Comparison of ENCODE assay signal across 16 mouse cellular contexts in genomic region chr13:13572060-13572835, GRCm38 (mm10). TPM values are rescaled to one million over a fixed set of nuclear protein-coding genes. Genes with fewer than 3 reads are reported as not detected.
DNase-seq lines count a peak whose midpoint lies in the region; ATAC-seq and TF ChIP-seq lines count a peak whose summit lies in the region.
"Had no signal": no experiment of that assay in that cellular context is flagged by ENCODE, and none has a peak within 500 bp of the region (broad histone marks: within the 10 kb centered on the region; RNA-seq: fewer than 3 reads in every experiment).

No protein-coding gene starts in this region.

- H3K4me2 ChIP-seq in liver, postnatal 0 days (ENCODE audit: low read depth, low read length), result no peak overlapping the region
- H3K4me2 ChIP-seq: embryonic facial prominence, embryonic 12.5 days; forebrain, embryonic 15.5 days; liver, embryonic 11.5 days; lung, embryonic 14.5 days; midbrain, embryonic 13.5 days had no signal

- no peak overlapping the region for H3K9ac ChIP-seq in liver, postnatal 0 days (replicated peaks)
- H3K9ac ChIP-seq: embryonic facial prominence, embryonic 12.5 days; forebrain, embryonic 15.5 days; lung, embryonic 14.5 days; midbrain, embryonic 13.5 days had no signal

- H3K27me3 ChIP-seq in liver, postnatal 0 days (ENCODE audit: insufficient read depth, low read length), result no peaks in the 10 kb centered on the region
- H3K27me3 ChIP-seq: embryonic facial prominence, embryonic 12.5 days; forebrain, embryonic 15.5 days; midbrain, embryonic 13.5 days had no signal

- TF ChIP-seq EP300 in liver, postnatal 0 days (IDR thresholded peaks at IDR 0.05; ENCODE audit: low read depth), result no peak

- H3K36me3 ChIP-seq in liver, postnatal 0 days (replicated peaks; ENCODE audit: insufficient read depth, low read length), result no peaks in the 10 kb centered on the region
- H3K36me3 ChIP-seq: embryonic facial prominence, embryonic 12.5 days; forebrain, embryonic 15.5 days; midbrain, embryonic 13.5 days had no signal

- H3K27ac ChIP-seq in layer of hippocampus, adult 2 months, result peak overlapping the region; percentile 91
- no peak overlapping the region for H3K27ac ChIP-seq in liver, postnatal 0 days (ENCODE audit: low read depth)
- H3K27ac ChIP-seq: embryonic facial prominence, embryonic 12.5 days; forebrain, embryonic 15.5 days; midbrain, embryonic 13.5 days had no signal

- no peaks in the 10 kb centered on the region for H3K9me3 ChIP-seq in liver, postnatal 0 days (ENCODE audit: low read length)
- H3K9me3 ChIP-seq: embryonic facial prominence, embryonic 12.5 days; forebrain, embryonic 15.5 days; midbrain, embryonic 13.5 days had no signal

- no peak for TF ChIP-seq CTCF in layer of hippocampus, adult 2 months (conservative IDR thresholded peaks at IDR 0.05)
- TF ChIP-seq CTCF in liver, postnatal 0 days (IDR thresholded peaks at IDR 0.05; ENCODE audit: low read depth), result no peak

- H3K4me1 ChIP-seq in liver, postnatal 0 days (ENCODE audit: insufficient read depth), result peaks cover 26% of the 10 kb centered on the region
- H3K4me1 ChIP-seq: midbrain, embryonic 13.5 days had no signal

- no peak overlapping the region for H3K4me3 ChIP-seq in layer of hippocampus, adult 2 months
- no peak overlapping the region for H3K4me3 ChIP-seq in liver, postnatal 0 days (ENCODE audit: low read depth, low read length)
- H3K4me3 ChIP-seq: embryonic facial prominence, embryonic 12.5 days; forebrain, embryonic 15.5 days; midbrain, embryonic 13.5 days had no signal

- DNase-seq in layer of hippocampus, adult 2 months (ENCODE audit: low spot score in 2 of 2), result peak in 1 of 2 experiments; percentile 4
- DNase-seq in layer of hippocampus, adult 18-20 months (ENCODE audit: low spot score in 2 of 2), result no peak
- DNase-seq in CD4-positive helper T cell, adult 2 months (ENCODE audit: low read depth, low spot score), result peak; percentile 67
- DNase-seq in right cerebral cortex, adult 18-20 months, result no peak
- DNase-seq in liver, postnatal 0 days, result no peak
- DNase-seq: gastrocnemius, postnatal 36 days; kidney, adult 8-10 months; kidney, postnatal 14 days; lung, embryonic 14.5 days; right cerebral cortex, postnatal 4 days had no signal

- peak; percentile 93 for ATAC-seq in CD4-positive, CD25-positive, alpha-beta regulatory T cell, adult 4 months
- ATAC-seq in inflammation-experienced regulatory T-cells, adult 6 months, result peak; percentile 75
- ATAC-seq in liver, postnatal 0 days, result no peak
- ATAC-seq: forebrain, embryonic 15.5 days; midbrain, embryonic 13.5 days had no signal

- WGBS in liver, postnatal 0 days (ENCODE audit: insufficient replicate concordance), result 69% methylated on average over 10 of the region's 10 CpGs

RNA-seq across cellular contexts. Expression of gene Lyst, which starts 17.9 kb away (rescaled TPM):
- 100 to 1,000 TPM in 1 of 2 experiments, 10 to 100 TPM in 1; 96.3 to 107 TPM for total RNA-seq in layer of hippocampus, adult 2 months (2021)
- 10 to 100 TPM; 75.2 to 86.9 TPM for total RNA-seq in layer of hippocampus, adult 18-20 months (2021)
- polyA plus RNA-seq in CD4-positive, CD25-positive, alpha-beta regulatory T cell, adult 4 months (2017; shearing (Covaris generic)), result 10 to 100 TPM in 1 of 2 experiments, 1 to 10 TPM in 1; 9.0 to 10.5 TPM
- 10 to 100 TPM; 13.9 to 18.7 (median 14.4) TPM for polyA plus RNA-seq in inflammation-experienced regulatory T-cells, adult 6 months (2017; shearing (Covaris generic))
- 3.1 and 5.6 TPM in 2 replicates for polyA plus RNA-seq in liver, postnatal 0 days (2015; fragmentation: Nextera tagmentation; extraction: Ambion mirVana)
